Mouse (Mus musculus): ENCODE data around the gene Rfx4.

- TF ChIP-seq POLR2A (IDR thresholded peaks at IDR 0.05; ENCODE audit: low read depth, low read length), result no peak
- TF ChIP-seq CTCF (IDR thresholded peaks at IDR 0.05; ENCODE audit: borderline replicate concordance, insufficient read depth, low read length), result no peak
Observed at GRCm38 (mm10) chr10:84758483-84759431, 2.9 kb downstream of the Rfx4 start.

Data from embryonic fibroblast, embryonic 13.5 days (primary cell).